Mouse (Mus musculus): ENCODE measurements around the gene Fndc3b. TPM values are rescaled to one million over a fixed set of nuclear protein-coding genes. Genes with fewer than 3 reads are reported as not detected.

The Fndc3b gene
- polyA plus RNA-seq, 1 experiment from 2014 or later = 13.3 TPM

DNA sequence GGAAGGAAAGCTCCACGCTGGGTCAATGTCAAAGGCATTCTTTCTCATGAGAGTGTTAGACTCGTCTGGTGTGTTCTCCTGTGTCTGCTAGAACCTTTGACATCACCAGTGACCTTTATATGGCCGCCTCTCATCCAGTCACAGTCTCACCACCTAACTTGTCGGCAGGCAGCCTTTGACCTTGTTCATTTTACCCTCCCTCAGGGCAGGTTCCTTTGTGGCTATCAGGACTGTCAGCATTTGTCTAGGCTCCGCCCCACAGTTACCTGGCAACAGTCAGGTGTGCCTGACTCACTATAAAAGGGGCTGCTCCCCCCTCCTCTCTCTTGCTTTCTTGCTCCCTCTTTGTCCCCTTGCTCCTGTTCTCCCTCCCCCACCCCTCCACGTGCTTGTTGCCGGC, 33.6 kb upstream of the Fndc3b start:
- H3K4me2 ChIP-seq (replicated peaks; ENCODE audit: low read depth) = no peak overlapping the region
- WGBS = 37% methylated on average over 7 of the region's 7 CpGs

DNA sequence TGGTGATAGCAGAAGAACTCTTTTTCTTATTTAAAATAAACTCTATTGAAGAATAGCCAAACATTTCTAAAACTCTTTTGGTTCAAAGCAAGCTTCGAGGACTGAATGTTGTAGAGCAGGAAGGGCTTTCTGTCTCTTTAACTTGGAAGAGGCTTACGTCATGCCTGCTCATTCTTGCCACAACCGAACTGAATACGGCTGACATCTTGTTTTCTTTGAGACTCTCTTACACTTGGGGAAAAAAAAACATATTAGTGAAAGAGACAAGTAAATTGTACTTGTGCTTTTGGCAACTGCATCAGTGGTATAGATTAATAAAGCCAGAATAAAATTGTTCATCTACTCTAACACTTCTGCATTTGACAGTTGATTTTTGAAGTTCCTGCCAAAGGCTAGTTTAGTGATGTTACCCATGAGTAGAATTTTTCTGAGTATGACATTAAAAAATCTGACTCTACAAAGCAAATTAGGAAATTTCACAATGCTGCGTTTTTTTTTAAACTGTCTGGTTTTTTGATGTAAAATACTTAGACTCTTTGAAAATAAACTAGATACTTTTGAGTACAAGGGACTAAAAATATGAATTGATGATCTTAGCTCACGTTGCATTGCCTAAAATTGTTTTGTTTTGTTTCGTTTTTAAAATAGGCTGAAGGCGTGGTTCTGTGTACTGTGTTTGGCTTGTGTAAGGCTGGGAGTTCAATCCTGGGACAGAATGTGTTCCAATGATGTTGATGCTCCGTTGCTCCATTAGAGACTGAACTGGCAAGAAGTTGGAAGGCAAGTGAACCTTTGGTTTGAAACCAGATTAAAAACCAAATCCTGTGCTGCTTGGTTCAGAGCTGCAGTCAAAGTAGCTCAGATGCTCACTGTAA, 32.4 kb upstream of the Fndc3b start:
- Histone ChIP-seq H3K4me2 (replicated peaks; ENCODE audit: low read depth) (no peak overlapping the region), H3K9me3 (ENCODE audit: control insufficient read depth) (no peaks in the 10 kb centered on the region), H3K36me3 (ENCODE audit: control insufficient read depth, insufficient read depth) (no peaks in the 10 kb centered on the region), H3K4me1 (replicated peaks; ENCODE audit: control insufficient read depth, insufficient read depth, low read length) (no peaks in the 10 kb centered on the region), H3K4me3 (ENCODE audit: low read depth, low read length) (no peak overlapping the region), H3K9ac (ENCODE audit: low read depth, low read length) (no peak overlapping the region), H3K27me3 (replicated peaks; ENCODE audit: control insufficient read depth, insufficient read depth, low read length) (no peaks in the 10 kb centered on the region), H3K27ac (ENCODE audit: low read depth, low read length) (no peak overlapping the region)
- no peak for TF ChIP-seq CTCF (IDR thresholded peaks at IDR 0.05; ENCODE audit: low read depth)
- 73% methylated on average over 9 of the region's 9 CpGs for WGBS
- ATAC-seq = no peak

More for the DNA sequence above, 33.6 kb upstream of the Fndc3b start:
- H3K27me3 ChIP-seq (replicated peaks; ENCODE audit: control insufficient read depth, insufficient read depth, low read length) = no peaks in the 10 kb centered on the region
- no peaks in the 10 kb centered on the region for H3K9me3 ChIP-seq (ENCODE audit: control insufficient read depth)
- H3K4me1 ChIP-seq (replicated peaks; ENCODE audit: control insufficient read depth, insufficient read depth, low read length) = no peaks in the 10 kb centered on the region
- H3K9ac ChIP-seq (ENCODE audit: low read depth, low read length) = no peak overlapping the region
- TF ChIP-seq CTCF (IDR thresholded peaks at IDR 0.05; ENCODE audit: low read depth) = no peak
- no peak overlapping the region for H3K4me3 ChIP-seq (ENCODE audit: low read depth, low read length)
- no peaks in the 10 kb centered on the region for H3K36me3 ChIP-seq (ENCODE audit: control insufficient read depth, insufficient read depth)
- peak; percentile 82 for ATAC-seq
- H3K27ac ChIP-seq (ENCODE audit: low read depth, low read length) = no peak overlapping the region

GRCm38 (mm10) chr3:27742124-27742523, 31.0 kb upstream of the Fndc3b start:
- Histone ChIP-seq H3K4me2 (replicated peaks; ENCODE audit: low read depth) (no peak overlapping the region), H3K27me3 (replicated peaks; ENCODE audit: control insufficient read depth, insufficient read depth, low read length) (no peaks in the 10 kb centered on the region), H3K9ac (ENCODE audit: low read depth, low read length) (no peak overlapping the region), H3K4me3 (ENCODE audit: low read depth, low read length) (no peak overlapping the region), H3K36me3 (ENCODE audit: control insufficient read depth, insufficient read depth) (no peaks in the 10 kb centered on the region), H3K4me1 (replicated peaks; ENCODE audit: control insufficient read depth, insufficient read depth, low read length) (no peaks in the 10 kb centered on the region), H3K9me3 (ENCODE audit: control insufficient read depth) (no peaks in the 10 kb centered on the region), H3K27ac (ENCODE audit: low read depth, low read length) (no peak overlapping the region)
- WGBS = 52% methylated on average over 2 of the region's 2 CpGs
- no peak for ATAC-seq
- TF ChIP-seq CTCF (IDR thresholded peaks at IDR 0.05; ENCODE audit: low read depth) = no peak

DNA sequence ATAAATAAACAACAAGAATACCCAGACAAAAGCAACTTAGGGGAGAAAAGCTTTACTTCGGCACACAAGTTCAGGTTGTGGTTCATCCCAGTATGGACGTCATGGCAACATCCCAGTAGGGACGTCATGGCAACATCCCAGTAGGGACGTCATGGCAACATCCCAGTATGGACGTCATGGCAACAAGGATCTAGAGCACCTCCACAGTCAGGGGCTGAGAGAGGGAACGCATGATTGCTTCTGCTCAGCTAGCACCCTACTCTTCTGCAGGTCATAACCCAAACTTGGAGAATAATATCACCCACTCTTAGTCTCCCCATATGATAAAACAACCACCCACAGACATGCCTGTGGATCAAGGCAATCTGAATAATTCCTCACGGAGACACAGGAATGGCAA, 29.0 kb upstream of the Fndc3b start:
- 88% methylated on average over 7 of the region's 7 CpGs for WGBS
- Histone ChIP-seq H3K4me1 (replicated peaks; ENCODE audit: control insufficient read depth, insufficient read depth, low read length) (no peaks in the 10 kb centered on the region), H3K4me3 (ENCODE audit: low read depth, low read length) (no peak overlapping the region), H3K9me3 (ENCODE audit: control insufficient read depth) (no peaks in the 10 kb centered on the region), H3K36me3 (ENCODE audit: control insufficient read depth, insufficient read depth) (no peaks in the 10 kb centered on the region), H3K9ac (ENCODE audit: low read depth, low read length) (no peak overlapping the region), H3K27me3 (replicated peaks; ENCODE audit: control insufficient read depth, insufficient read depth, low read length) (no peaks in the 10 kb centered on the region), H3K4me2 (replicated peaks; ENCODE audit: low read depth) (no peak overlapping the region), H3K27ac (ENCODE audit: low read depth, low read length) (no peak overlapping the region)
- ATAC-seq = no peak
- no peak for TF ChIP-seq CTCF (IDR thresholded peaks at IDR 0.05; ENCODE audit: low read depth)

DNA sequence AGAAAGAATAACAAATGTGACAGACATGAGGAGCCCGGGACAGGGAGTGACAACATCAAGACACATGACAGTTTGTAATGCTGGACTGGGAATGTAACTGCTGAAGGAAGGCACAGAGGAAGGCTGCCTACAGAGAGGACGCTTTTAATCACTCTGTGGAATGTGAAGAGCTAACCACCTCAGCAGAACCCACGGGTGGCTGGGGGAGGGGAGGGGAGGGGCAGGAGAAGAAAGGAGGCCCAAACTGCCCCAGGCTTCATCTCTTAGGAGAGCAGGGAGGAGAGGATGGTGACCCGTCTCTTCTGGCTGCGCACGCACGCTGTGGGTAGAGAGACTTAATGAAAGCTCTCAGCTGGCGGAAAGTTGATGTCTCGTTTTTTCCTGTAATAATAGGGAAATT, 25.1 kb upstream of the Fndc3b start:
- Histone ChIP-seq H3K27ac (ENCODE audit: low read depth, low read length) (no peak overlapping the region), H3K4me2 (replicated peaks; ENCODE audit: low read depth) (no peak overlapping the region), H3K9ac (ENCODE audit: low read depth, low read length) (no peak overlapping the region), H3K36me3 (ENCODE audit: control insufficient read depth, insufficient read depth) (no peaks in the 10 kb centered on the region), H3K4me3 (ENCODE audit: low read depth, low read length) (no peak overlapping the region), H3K4me1 (replicated peaks; ENCODE audit: control insufficient read depth, insufficient read depth, low read length) (no peaks in the 10 kb centered on the region), H3K27me3 (replicated peaks; ENCODE audit: control insufficient read depth, insufficient read depth, low read length) (no peaks in the 10 kb centered on the region), H3K9me3 (ENCODE audit: control insufficient read depth) (no peaks in the 10 kb centered on the region)
- no peak for ATAC-seq
- TF ChIP-seq CTCF (IDR thresholded peaks at IDR 0.05; ENCODE audit: low read depth) = no peak
- 48% methylated on average over 9 of the region's 9 CpGs for WGBS

DNA sequence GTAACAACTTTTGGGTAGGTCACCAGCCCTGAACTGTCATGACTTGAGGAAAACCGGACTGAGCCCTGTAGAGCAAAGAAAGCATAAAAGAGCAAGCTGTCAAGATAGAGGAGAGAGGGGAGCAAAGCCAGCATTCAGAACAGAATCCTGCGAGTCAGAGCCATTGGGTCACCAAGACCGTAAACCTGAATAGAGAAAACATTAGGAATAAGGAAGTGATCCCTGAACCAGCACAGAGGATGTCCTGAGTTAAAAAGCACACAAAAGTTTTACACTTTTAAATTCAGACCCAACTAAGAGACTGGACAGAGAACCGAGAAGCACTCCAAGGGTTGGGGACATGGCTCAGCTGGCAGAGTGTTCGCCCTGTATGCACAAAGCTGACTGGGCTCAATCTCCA, 24.0 kb upstream of the Fndc3b start:
- Histone ChIP-seq H3K4me1 (replicated peaks; ENCODE audit: control insufficient read depth, insufficient read depth, low read length) (no peaks in the 10 kb centered on the region), H3K27ac (ENCODE audit: low read depth, low read length) (no peak overlapping the region), H3K4me3 (ENCODE audit: low read depth, low read length) (no peak overlapping the region), H3K4me2 (replicated peaks; ENCODE audit: low read depth) (no peak overlapping the region), H3K9ac (ENCODE audit: low read depth, low read length) (no peak overlapping the region), H3K9me3 (ENCODE audit: control insufficient read depth) (no peaks in the 10 kb centered on the region), H3K36me3 (ENCODE audit: control insufficient read depth, insufficient read depth) (no peaks in the 10 kb centered on the region), H3K27me3 (replicated peaks; ENCODE audit: control insufficient read depth, insufficient read depth, low read length) (no peaks in the 10 kb centered on the region)
- TF ChIP-seq CTCF (IDR thresholded peaks at IDR 0.05; ENCODE audit: low read depth) = no peak
- no peak for ATAC-seq
- 71% methylated on average over 5 of the region's 5 CpGs for WGBS
